Mouse (Mus musculus) hindbrain, embryonic 12.5 days (tissue): Measurements from ENCODE around the gene Scgb1b27. TPM values are rescaled to one million over a fixed set of nuclear protein-coding genes. Genes with fewer than 3 reads are reported as not detected.
"Not testable (repeated sequence)": the region's sequence is repeated elsewhere in the genome, so short reads cannot be mapped to it uniquely, and the experiment has no call there.

Experiments
- ATAC-seq: fragments of 200-750 bp; cut with Nextera tagmentation; 2 replicates; pipeline ENCODE4 v1.8.0; 2017; ENCODE audit warnings: moderate TSS enrichment; ENCODE audit not compliant: low FRiP score
- H3K27ac ChIP-seq: fragments of 300-500 bp; sonication (generic); 2 replicates; pipeline ENCODE4 v1.5.1; 2016; ENCODE audit warnings: mild to moderate bottlenecking
- H3K27me3 ChIP-seq: fragments of 300-500 bp; sonication (generic); 2 replicates; pipeline ENCODE4 v1.6.1; 2016; ENCODE audit warnings: mild to moderate bottlenecking
- H3K36me3 ChIP-seq: fragments of 300-500 bp; sonication (generic); 2 replicates; pipeline ENCODE4 v1.6.1; 2016; ENCODE audit warnings: mild to moderate bottlenecking
- H3K4me1 ChIP-seq: fragments of 300-500 bp; sonication (generic); 2 replicates; pipeline ENCODE4 v1.6.1; 2016
- H3K4me2 ChIP-seq: fragments of 300-500 bp; sonication (generic); replicated peaks from 2 replicates; pipeline ENCODE4 v1.6.1; 2016; ENCODE audit warnings: mild to moderate bottlenecking
- H3K4me3 ChIP-seq: fragments of 300-500 bp; sonication (generic); 2 replicates; pipeline ENCODE4 v1.5.1; 2016; ENCODE audit warnings: mild to moderate bottlenecking
- H3K9ac ChIP-seq: fragments of 300-500 bp; sonication (generic); 2 replicates; pipeline ENCODE4 v1.6.1; 2016; ENCODE audit warnings: mild to moderate bottlenecking, moderate library complexity
- H3K9me3 ChIP-seq: fragments of 300-500 bp; sonication (generic); replicated peaks from 2 replicates; pipeline ENCODE4 v1.6.1; 2016; ENCODE audit warnings: mild to moderate bottlenecking
- WGBS: fragments of 180-500 bp; shearing (Covaris S2); methylation state at CpG from one replicate; pipeline ENCODE4 v1.1.7; 2016; 5-methylcytosine and 5-hydroxymethylcytosine counted together
- polyA plus RNA-seq: library from polyadenylated mRNA; unstranded; fragments of >200 nt; fragmentation: Nextera tagmentation; extraction: Ambion mirVana; gene quantifications from 2 replicates; pipeline ENCODE4 v1.2.1, GENCODE M21; 2016

Gene Scgb1b27
- not detected in 2 replicates for polyA plus RNA-seq

DNA sequence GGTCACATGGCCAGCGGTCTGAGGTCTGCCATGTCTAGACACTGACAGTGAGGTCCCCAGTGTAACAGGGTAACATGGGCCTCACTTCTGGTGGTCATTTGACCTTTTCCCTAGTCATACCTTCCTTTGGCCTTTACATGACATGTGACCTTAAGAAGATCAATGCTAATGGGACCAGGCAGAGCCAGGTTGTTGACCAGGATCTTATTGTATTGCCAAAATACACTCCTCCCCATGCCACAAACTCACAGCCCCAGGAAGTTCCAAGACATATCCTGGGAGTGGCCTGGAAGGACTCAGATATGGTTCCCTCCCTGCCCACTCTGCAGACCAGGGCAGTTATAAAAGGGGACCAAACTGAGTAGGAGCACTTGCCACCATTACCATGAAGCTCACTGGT lies at the start of gene Scgb1b27:
Gene Scgb1b27, plus strand, starts transcription at position 301 of the 400 bp plus-strand sequence.
- not testable (repeated sequence) for H3K27ac ChIP-seq, H3K4me2 ChIP-seq, H3K9ac ChIP-seq, H3K27me3 ChIP-seq, H3K4me3 ChIP-seq, H3K36me3 ChIP-seq, ATAC-seq, H3K4me1 ChIP-seq
- H3K9me3 ChIP-seq = peaks cover 55% of the 10 kb centered on the region
- WGBS = 91% methylated on average over 1 of the region's 1 CpGs

DNA sequence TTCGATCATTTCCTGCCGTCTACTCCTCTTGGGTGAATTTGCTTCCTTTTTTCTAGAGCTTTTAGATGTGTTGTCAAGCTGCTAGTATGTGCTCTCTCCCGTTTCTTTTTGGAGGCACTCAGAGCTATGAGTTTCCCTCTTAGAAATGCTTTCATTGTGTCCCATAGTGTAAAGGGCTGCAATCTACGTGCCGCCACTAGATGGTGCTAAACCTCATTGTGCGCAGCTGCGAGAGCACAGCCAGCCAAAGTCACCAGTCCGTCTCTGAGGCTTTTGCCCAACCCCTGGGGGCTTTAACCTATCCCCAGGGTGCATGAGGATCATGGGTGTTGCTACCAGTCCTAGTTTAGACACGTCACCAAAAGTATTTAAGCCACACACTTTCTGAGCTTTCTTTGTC lies 39.0 kb upstream of the Scgb1b27 start:
- ATAC-seq, H3K4me2 ChIP-seq, H3K27ac ChIP-seq, H3K27me3 ChIP-seq, H3K36me3 ChIP-seq, H3K4me1 ChIP-seq, H3K4me3 ChIP-seq, H3K9ac ChIP-seq: not testable (repeated sequence)
- peaks cover 12% of the 10 kb centered on the region for H3K9me3 ChIP-seq
- 27% methylated on average over 8 of the region's 9 CpGs for WGBS

DNA sequence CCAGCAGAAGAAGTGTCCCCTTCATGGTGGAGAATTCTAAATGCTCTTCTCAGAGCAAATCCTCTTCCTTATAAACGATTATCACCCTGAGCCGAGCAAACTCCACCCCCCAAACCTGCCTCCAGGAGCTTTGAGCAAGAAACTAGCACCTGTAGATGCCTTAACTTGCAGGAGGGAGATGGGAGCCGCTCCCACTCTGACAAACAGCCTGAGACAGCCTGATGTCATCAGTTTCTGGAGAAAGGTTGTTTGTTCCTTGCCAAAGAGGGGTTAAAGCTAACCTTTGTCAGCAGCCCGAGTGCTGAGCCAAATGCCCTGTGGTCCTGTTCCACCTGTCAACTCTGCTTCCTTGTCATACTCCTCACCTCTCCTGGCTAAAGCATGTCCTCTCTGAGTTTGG lies 7.4 kb upstream of the Scgb1b27 start, which contains the start of gene Scgb2b27:
Gene Scgb2b27, minus strand, starts transcription at position 101 of the 400 bp plus-strand sequence.
- Histone ChIP-seq H3K9me3 (peaks cover 52% of the 10 kb centered on the region), H3K27ac (no peak within 1 kb of the TSS), H3K4me2 (no peak within 1 kb of the TSS), H3K4me3 (no peak within 1 kb of the TSS), H3K36me3 (no peaks in the 10 kb centered on the region), H3K27me3 (no peaks in the 10 kb centered on the region), H3K9ac (no peak within 1 kb of the TSS), H3K4me1 (no peaks in the 10 kb centered on the region)
- ATAC-seq = no peak
- WGBS = 82% methylated on average over 4 of the region's 4 CpGs

DNA sequence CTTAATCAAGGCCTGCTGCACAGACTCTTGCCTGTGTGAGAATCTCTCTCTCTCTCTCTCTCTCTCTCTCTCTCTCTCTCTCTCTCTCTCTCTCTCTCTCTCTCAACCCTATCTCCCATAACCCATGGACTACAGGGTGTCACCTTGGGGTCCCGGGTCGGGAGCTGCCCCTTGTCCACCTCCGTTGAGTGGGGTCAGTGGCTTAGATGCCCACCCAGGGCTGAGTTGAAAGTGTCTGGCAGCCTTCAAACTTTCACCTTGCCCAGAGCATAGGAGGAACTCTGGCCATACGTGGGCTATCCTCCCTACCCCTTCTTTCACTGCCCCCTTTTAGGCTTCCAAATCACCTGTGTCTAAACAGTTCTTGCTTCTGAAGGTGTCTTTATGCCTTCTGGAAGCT lies 4.4 kb downstream of the Scgb1b27 start:
- H3K4me2 ChIP-seq = no peak overlapping the region
- no peak for ATAC-seq
- WGBS = 87% methylated on average over 4 of the region's 4 CpGs
- H3K27ac ChIP-seq = no peak overlapping the region
- no peaks in the 10 kb centered on the region for H3K36me3 ChIP-seq
- peaks cover 77% of the 10 kb centered on the region for H3K9me3 ChIP-seq
- no peaks in the 10 kb centered on the region for H3K27me3 ChIP-seq
- H3K4me1 ChIP-seq = no peaks in the 10 kb centered on the region
- H3K4me3 ChIP-seq = no peak overlapping the region
- H3K9ac ChIP-seq = no peak overlapping the region

DNA sequence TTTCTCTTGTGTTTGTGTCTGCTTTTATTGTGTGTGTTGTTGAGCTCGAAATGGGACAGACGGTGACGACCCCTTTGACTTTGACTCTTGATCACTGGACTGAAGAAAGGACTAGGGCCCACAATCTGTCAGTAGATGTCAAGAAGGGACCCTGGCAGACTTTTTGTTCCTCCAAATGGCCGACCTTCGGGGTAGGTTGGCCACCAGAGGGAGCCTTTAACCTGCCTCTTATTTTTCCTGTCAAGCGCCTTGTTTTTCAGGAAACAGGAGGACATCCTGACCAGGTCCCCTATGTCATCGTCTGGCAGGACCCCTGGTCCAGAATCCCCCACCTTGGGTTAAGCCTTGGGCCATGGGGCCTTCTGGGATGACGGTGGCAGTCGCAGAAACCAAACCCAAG lies 5.9 kb downstream of the Scgb1b27 start:
- H3K9me3 ChIP-seq = peaks cover 80% of the 10 kb centered on the region
- ATAC-seq = not testable (repeated sequence)
- WGBS = 88% methylated on average over 9 of the region's 9 CpGs

DNA sequence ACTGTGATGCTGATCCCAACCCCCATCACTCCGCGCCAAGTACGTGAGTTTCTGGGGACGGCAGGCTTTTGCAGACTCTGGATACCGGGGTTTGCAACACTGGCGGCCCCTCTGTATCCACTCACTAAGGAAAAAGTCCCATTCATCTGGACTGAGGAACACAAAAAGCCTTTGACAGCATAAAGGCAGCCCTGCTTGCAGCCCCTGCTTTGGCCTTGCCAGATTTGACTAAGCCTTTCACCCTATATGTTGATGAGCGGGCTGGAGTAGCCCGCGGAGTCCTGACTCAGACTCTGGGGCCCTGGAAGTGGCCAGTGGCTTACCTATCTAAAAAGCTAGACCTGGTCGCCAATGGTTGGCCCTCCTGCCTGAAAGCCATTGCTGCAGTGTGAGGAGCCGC lies 8.7 kb downstream of the Scgb1b27 start:
- ATAC-seq = no peak
- WGBS = 91% methylated on average over 11 of the region's 11 CpGs
- Histone ChIP-seq H3K4me1 (no peaks in the 10 kb centered on the region), H3K9ac (no peak overlapping the region), H3K4me3 (no peak overlapping the region), H3K36me3 (no peaks in the 10 kb centered on the region), H3K9me3 (peaks cover 78% of the 10 kb centered on the region), H3K4me2 (no peak overlapping the region), H3K27me3 (no peaks in the 10 kb centered on the region), H3K27ac (no peak overlapping the region)

More for the DNA sequence above, 5.9 kb downstream of the Scgb1b27 start:
- H3K36me3 ChIP-seq, H3K27ac ChIP-seq, H3K4me3 ChIP-seq, H3K4me1 ChIP-seq, H3K27me3 ChIP-seq, H3K4me2 ChIP-seq, H3K9ac ChIP-seq: not testable (repeated sequence)

DNA sequence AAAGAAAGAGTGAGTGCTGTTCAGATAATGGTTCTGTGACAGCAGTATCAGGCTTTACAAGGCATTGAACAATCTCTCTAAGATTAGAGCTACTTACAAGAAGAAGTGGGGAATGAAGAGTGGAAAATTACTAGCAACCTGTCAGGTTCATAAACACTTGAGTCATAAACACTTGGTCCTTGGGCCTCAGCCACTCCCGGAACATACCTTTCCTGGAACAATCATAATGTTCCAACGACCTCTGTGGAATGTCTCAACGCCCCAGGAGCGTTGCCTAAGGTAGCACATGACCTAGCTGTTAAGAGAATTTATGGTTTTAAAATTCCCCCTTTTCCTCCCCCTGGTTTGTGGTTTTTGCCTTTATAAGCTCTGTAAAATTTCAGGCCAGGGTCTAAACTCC lies 13.3 kb downstream of the Scgb1b27 start:
- H3K9me3 ChIP-seq = peaks cover 61% of the 10 kb centered on the region
- 89% methylated on average over 4 of the region's 4 CpGs for WGBS
- H3K4me2 ChIP-seq, H3K4me3 ChIP-seq, H3K27me3 ChIP-seq, H3K36me3 ChIP-seq, H3K27ac ChIP-seq, H3K4me1 ChIP-seq, ATAC-seq, H3K9ac ChIP-seq: not testable (repeated sequence)

DNA sequence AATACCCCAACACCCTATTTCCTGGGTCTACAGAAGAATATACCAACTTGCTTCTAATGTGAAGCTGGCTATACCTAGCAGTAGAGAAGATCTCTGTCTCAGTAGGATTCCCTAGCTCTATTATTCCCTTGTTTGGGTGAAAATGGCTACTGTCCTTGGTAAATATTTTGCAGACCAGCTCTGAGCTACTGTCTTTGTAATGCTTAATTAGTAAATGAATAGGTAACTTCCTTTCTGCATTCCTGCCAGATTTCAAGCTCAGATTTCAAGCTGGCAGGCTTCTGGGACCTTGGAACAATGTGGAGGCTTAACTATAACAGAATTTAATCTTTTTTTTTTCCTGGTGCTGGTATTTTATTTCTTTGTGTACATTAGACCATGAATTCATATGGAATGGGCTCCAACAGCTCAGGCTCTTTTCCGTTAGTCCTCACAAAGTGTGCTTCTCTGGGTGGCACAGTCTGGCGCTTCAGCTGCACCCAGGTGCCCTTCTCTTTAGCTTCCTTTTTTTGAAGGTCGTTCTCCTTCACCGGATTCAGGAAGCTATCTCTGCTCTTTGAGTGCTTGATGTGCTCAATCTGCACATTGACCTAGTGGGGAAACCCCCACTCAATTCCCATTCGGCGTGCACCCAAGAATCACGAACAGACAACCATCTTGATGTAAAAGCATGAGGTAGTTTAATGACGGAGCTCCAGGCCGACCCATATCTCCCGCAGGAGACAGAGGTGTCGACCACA lies 15.0 kb downstream of the Scgb1b27 start:
- peaks cover 53% of the 10 kb centered on the region for H3K9me3 ChIP-seq
- not testable (repeated sequence) for ATAC-seq, H3K27me3 ChIP-seq, H3K9ac ChIP-seq, H3K4me2 ChIP-seq, H3K4me3 ChIP-seq, H3K4me1 ChIP-seq, H3K27ac ChIP-seq, H3K36me3 ChIP-seq
- 94% methylated on average over 11 of the region's 11 CpGs for WGBS

DNA sequence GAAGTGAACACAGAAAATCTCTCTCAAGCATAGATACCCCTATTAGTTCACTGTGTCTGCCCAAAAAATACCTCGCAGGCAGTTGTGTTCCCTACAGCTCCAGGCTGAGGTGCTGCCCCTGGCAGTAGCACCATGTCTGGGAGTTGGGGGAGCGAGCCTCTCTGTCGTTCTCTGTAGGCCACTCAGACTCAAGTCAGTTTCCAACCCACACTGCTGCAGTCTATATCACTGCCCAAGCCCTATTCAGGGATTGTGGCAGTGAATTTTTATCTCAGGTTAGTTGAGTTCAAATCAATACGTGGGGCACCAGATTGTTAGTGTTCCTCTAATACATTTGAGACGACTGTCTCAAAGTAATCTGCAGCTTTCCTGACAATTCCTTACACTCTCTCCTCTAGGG lies 46.8 kb downstream of the Scgb1b27 start:
- not testable (repeated sequence) for ATAC-seq, H3K36me3 ChIP-seq, H3K9ac ChIP-seq, H3K9me3 ChIP-seq, H3K27me3 ChIP-seq, H3K4me1 ChIP-seq, H3K27ac ChIP-seq, H3K4me2 ChIP-seq, H3K4me3 ChIP-seq
- WGBS = 71% methylated on average over 5 of the region's 5 CpGs

Other genes starting within 250 kb of the Scgb1b27 start
- gene Scgb2b26, start 76.4 kb upstream of the Scgb1b27 start, polyA plus RNA-seq = not detected in 2 replicates
- not detected in 2 replicates for gene Scgb2b27, start 7.5 kb upstream of the Scgb1b27 start, polyA plus RNA-seq
- not detected in 2 replicates for gene Scgb1b30, start 73.9 kb downstream of the Scgb1b27 start, polyA plus RNA-seq
- gene Wtip, start 111.8 kb downstream of the Scgb1b27 start, polyA plus RNA-seq = 4.1 and 6.2 TPM in 2 replicates
- gene Uba2, start 148.1 kb downstream of the Scgb1b27 start, polyA plus RNA-seq = 220 and 226 TPM in 2 replicates
- 63.4 and 68.1 TPM in 2 replicates for gene Pdcd2l, start 175.2 kb downstream of the Scgb1b27 start, polyA plus RNA-seq
- 239 and 241 TPM in 2 replicates for gene Gpi1, start 208.9 kb downstream of the Scgb1b27 start, polyA plus RNA-seq
- not detected in 2 replicates for gene Gm6096, start 229.6 kb downstream of the Scgb1b27 start, polyA plus RNA-seq